Mouse (Mus musculus) brain, adult 2 months (tissue): ENCODE measurements at regions not wholly inside any gene's neighbourhood (a gene's known extent, or its start where the extent isn't known, plus 50 kb on each side); places are given as distances from the start of the nearest gene placed in this dataset.
"Not testable (repeated sequence)": the region's sequence is repeated elsewhere in the genome, so short reads cannot be mapped to it uniquely, and the experiment has no call there.

Experiments used
- DNase-seq: peaks from one replicate; pipeline ENCODE4 v3.0.0; 2011; ENCODE audit warnings: low read depth, low spot score

DNA sequence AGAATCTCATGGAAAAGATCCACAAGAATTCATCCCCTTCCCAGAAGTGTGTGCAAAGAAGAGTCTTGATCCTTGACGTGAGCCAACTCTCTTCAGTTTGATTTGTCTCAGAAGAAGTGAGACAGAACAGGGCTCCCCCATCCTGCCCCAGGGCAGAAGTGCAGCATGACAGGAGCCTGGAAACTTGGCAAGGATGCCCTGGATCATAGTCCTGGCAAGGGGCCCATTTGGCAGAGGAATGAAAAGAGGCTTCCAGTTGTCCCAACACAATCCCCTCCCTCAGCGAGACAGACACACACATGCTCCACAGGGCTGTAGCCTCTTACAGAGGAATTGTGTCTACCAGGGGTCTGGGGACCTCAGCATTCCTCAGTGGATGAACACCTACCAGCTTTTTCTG, 102.7 kb downstream of the Ptpn20 start:
- DNase-seq: peak; percentile 46

GRCm38 (mm10) chr14:33694224-33694623, 105.2 kb downstream of the Ptpn20 start:
- DNase-seq: no peak

DNA sequence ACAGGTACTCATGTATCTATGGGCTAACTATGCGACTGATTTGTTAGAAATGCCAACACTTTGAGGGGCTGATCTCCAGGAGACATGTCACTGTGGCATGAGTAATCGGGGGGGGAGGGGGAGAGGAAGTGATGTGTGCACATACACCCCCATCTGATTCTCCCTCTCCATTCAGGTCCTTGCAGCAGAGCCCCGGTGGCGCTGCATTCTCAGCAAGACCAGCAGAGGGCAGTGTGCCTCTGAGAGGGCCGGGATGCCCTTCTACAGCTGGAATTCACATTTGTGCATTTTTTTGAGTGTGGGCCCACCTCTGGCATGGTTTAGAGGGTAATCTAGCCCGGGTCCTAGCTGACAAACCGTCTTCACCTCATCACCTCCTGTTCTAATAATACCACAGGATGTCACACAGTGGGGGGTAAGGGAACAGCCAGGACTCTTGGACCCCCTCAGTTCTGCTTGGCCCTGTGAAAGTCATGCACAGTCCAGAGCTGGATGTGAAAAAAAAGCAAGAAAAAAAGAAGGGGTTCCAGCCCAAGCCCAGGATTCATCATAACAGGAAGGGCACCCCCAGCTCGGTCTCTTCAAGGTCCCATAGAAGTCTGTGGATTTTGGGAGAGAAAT, 106.5 kb downstream of the Ptpn20 start:
- peak; percentile 71 for DNase-seq

GRCm38 (mm10) chr14:33696817-33697216, 107.8 kb downstream of the Ptpn20 start:
- no peak for DNase-seq

GRCm38 (mm10) chr14:33699777-33700438, 110.9 kb downstream of the Ptpn20 start:
- DNase-seq: no peak

GRCm38 (mm10) chr14:33707661-33708297, 118.8 kb downstream of the Ptpn20 start:
- no peak for DNase-seq

GRCm38 (mm10) chr14:33708298-33708665, 119.3 kb downstream of the Ptpn20 start:
- DNase-seq: no peak

DNA sequence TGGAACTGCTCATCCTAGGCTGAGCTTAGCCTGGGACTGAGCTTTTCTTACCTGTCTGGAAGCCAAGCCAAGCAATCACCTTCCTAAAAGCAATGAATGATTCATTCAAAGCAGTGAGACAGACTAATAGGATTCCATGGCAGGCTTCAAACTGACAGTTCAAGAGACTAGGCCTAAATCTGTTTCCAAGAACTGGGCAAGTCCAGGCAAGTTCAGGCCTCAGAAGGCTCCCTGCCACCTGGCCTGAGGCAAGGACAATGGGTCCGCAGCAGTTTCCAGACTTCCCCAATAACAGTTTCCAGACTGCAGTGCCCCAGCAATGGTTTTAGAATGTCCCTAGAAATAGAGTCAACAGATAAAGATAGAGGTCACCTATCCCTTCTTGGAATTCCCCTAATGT, 123.5 kb downstream of the Ptpn20 start:
- no peak for DNase-seq

- DNase-seq: no peak
Measured at GRCm38 (mm10) chr14:33719651-33720050, 130.6 kb downstream of the Ptpn20 start.

GRCm38 (mm10) chr14:33722379-33723145, 133.6 kb downstream of the Ptpn20 start:
- not testable (repeated sequence) for DNase-seq

- no peak for DNase-seq
Measured at GRCm38 (mm10) chr14:33726500-33726899, 137.5 kb downstream of the Ptpn20 start.

GRCm38 (mm10) chr14:33729115-33729884, 140.3 kb downstream of the Ptpn20 start:
- peak; percentile 51 for DNase-seq

- no peak for DNase-seq
Measured at GRCm38 (mm10) chr14:33732698-33733097, 143.7 kb downstream of the Ptpn20 start.

GRCm38 (mm10) chr14:33734446-33735043, 145.5 kb downstream of the Ptpn20 start:
- peak; percentile 58 for DNase-seq

GRCm38 (mm10) chr14:33735653-33736052, 146.6 kb downstream of the Ptpn20 start:
- DNase-seq: no peak

- DNase-seq: peak; percentile 13
Measured at GRCm38 (mm10) chr14:33746181-33746580, 157.2 kb downstream of the Ptpn20 start.

DNA sequence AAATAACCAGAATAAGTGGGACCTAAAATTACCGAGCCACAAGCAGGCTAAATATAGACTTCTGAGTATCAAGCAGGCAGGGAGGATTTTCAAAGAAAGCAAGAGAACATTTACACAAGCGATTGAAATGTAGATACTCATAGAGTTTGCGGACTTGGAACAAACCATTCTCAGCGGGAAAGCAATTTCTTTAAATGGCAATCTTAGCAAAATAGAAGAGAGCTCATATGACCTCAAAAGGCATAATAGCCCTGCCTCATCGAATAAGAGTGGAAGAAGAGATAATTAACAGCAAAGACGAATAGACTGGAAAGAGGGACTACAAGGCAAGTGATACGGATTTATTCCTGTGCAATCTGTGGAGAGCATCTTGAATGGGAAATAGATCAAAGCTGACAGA, 163.7 kb upstream of the Gdf10 start:
- peak; percentile 39 for DNase-seq

DNA sequence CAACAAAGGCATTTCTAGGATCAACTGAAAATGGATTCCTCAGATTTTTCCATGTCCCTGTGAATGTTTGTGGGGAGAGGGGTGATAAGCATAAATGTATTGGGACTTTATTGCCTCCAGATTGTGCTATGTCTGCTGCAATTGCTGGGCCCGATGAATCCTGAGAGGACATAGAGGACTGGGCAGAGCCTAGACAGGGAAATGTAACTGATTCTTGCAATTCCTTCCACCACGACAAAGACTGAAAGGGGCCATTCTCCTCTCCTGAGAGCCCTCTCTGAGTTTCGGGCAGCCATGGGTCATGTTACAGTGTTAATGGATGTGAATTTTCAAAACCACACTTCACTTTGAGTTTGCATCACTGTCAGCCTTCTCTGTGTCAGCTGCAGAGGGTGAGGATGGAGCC, 159.7 kb upstream of the Gdf10 start:
- DNase-seq: no peak

GRCm38 (mm10) chr14:33765767-33766166, 157.6 kb upstream of the Gdf10 start:
- DNase-seq: peak; percentile 23

- DNase-seq: no peak
Measured at GRCm38 (mm10) chr14:33772374-33772773, 151.0 kb upstream of the Gdf10 start.

- no peak for DNase-seq
Measured at GRCm38 (mm10) chr14:33789556-33789955, 133.8 kb upstream of the Gdf10 start.
